Mouse (Mus musculus): ENCODE measurements around the gene Gm12253.

Gene Gm12253

DNA sequence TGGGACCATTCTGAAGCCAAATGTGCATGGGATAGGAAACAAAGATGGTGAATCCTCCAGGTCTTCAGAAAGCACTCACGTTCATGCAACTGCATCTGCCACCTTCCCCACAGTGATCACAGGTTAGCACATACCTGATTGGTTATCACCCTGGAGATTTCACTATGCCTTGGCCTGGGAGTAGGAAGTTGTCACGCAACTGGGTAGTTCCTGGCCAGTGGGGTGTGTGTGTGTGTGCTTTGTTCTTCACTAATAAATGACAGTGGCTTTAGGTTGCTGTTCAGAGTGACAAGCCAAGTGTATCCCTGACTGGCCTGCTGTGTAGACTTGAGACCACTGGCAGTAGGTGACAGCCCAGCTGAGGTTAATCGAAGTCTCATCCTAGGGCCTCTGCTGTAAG is at the start of gene Gm12253:
Gm12253 (plus strand) TSS at position 301 of the 400 bp plus-strand sequence.
- no peak for DNase-seq (ENCODE audit: low spot score)

DNA sequence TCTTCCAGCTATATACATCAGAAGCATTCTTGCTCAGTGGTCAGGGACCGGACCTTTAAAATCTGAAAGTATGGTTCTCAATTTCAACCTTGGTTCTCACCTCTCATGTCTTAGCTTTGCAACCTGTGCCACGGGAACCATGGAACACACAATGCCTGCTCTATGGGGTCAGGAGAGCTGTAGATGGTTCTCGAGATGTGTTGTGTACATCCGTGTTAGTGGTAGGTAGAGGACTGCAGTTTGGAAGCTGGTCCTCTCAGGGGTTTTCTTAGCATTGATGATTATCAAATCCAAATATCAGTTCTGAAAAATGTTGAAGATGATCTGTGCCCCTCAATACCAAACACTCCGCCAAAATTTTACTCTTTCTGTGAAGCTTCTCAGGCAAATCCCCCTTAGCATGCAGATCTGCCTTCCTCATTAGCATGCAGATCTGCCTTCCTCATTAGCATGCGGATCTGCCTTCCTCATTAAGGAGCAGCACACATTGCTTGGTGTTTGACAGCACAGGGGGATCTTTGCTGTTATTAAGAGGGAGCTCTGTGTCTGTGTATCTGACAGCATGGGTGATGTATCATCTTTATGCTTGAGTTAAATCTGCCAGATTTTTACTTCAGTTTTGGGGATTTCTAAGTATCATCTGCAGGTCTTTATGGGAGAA is 32.2 kb upstream of the Gm12253 start:
- DNase-seq (ENCODE audit: low spot score), result no peak

GRCm38 (mm10) chr11:58400655-58401054 is 31.7 kb upstream of the Gm12253 start:
- no peak for DNase-seq (ENCODE audit: low spot score)

- DNase-seq (ENCODE audit: low spot score), result no peak
These were observed 24.3 kb upstream of the Gm12253 start for GRCm38 (mm10) chr11:58408066-58408465.

DNA sequence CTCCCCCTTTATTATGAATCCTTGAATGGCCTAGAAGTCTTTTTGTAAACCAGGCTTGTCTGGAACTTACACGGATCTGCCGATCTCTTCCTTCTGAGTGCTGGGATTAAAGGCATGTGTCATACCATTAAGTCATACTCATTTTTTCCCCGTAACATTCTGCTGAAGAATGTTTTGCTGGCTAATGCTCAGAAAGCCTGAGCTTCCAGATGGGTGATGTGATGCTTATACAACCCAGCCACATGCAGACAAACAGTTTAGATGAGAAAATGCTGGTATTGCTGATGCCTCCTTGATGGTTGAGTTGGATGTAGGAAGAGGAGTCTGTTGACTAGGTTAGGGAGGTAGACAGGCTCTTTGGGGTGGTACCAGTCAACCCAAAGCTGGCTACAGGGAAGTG is 14.0 kb upstream of the Gm12253 start:
- no peak for DNase-seq (ENCODE audit: low spot score)

DNA sequence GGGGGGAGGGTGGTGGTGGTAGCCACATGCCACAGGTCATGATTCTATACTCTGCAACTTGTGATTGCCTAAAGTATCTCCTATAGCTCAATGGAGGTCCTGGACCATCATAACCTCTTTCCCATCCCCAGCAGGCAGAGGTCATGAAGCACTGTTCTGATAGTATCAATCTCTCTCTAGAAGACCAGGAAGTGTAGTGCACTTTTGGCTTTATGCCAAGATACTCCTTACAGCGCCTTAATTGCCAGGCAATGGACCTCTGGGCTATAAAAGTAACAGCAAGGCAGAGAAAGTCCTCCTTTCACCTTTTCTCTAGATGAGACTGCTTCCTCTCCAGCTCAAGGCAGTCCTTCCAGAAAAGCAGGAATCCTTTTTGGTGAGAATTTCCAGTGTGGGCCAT is 11.5 kb upstream of the Gm12253 start, which contains the start of gene 1810065E05Rik:
1810065E05Rik (plus strand) TSS at position 297 of the 400 bp plus-strand sequence.
- no peak for DNase-seq (ENCODE audit: low spot score)

DNA sequence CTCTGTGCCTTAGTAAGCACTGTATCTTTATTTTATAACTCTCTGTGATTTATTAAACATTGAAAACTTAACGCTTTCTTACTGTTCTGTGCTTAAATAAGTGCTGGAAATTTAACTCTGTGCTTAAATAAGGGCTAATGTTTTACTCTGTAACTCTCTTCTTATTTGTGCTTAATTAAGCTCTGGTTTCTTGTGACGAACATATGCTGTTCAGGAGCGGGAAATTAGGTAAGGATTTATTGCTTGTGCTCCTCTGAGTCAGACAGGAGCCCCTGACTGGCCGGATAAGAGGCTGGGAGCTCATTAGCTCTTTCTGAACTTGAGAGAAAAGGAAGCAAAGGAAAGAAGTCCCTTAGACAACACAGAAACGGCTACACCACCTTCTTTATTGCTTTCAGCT is 5.5 kb downstream of the Gm12253 start:
- no peak for DNase-seq (ENCODE audit: low spot score)

DNA sequence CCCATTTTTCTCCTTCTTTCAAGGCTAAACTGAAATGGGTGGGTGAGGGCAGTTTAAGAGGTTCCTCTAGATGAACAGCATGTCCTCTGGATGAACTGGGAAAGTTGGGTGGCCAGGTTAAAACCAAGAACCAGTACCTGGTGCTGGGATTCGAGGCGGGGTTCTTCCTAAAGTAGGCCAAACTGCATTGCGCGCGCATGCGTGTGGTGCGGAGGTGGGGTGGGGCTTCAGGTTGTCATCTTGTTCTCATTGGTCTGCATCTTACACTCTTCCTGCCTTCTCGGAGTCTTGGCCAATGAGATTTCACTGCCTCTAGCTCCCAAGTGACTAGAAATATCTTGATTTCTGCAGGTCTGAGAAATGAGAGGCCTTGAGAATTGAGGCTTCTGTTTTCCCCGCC is 20.4 kb downstream of the Gm12253 start, which contains the start of gene Lypd9:
Lypd9 (minus strand) TSS at position 165 of the 400 bp plus-strand sequence.
- DNase-seq (ENCODE audit: low spot score), result no peak

- no peak for DNase-seq (ENCODE audit: low spot score)
These were observed 21.2 kb downstream of the Gm12253 start for GRCm38 (mm10) chr11:58453592-58453991.

DNA sequence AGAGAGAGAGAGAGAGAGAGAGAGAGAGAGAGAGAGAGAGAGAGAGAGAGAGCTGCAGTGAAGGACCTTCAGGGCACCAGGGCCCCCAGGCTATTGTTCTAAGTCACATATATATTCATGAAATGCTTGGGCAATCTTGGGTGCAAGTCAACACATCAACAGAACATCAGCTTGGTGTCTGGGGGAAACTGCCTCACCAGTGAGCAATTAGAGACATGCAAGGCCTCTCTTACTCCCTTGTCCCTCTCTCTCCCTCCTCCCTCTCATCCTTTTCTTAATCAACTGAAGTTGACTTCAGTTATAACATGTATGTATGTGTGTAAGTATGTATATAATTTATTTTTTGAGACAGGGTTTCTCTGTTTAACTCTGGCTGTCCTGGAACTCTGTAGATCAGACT is 29.8 kb downstream of the Gm12253 start, which contains the start of gene Olfr30:
Olfr30 (minus strand) TSS at position 101 of the 400 bp plus-strand sequence.
- no peak for DNase-seq (ENCODE audit: low spot score)
